Mouse (Mus musculus): ENCODE results near the gene Cpsf7. TPM values are rescaled to one million over a fixed set of nuclear protein-coding genes. Genes with fewer than 3 reads are reported as not detected.

The Cpsf7 gene
- 37.0 TPM for polyA plus RNA-seq (2014; fragmentation: Illumina TruSeq; extraction: RNeasy Lipid Tissue Mini Kit (QIAGEN cat#74804); ENCODE audit: low read depth, low replicate concordance)

DNA sequence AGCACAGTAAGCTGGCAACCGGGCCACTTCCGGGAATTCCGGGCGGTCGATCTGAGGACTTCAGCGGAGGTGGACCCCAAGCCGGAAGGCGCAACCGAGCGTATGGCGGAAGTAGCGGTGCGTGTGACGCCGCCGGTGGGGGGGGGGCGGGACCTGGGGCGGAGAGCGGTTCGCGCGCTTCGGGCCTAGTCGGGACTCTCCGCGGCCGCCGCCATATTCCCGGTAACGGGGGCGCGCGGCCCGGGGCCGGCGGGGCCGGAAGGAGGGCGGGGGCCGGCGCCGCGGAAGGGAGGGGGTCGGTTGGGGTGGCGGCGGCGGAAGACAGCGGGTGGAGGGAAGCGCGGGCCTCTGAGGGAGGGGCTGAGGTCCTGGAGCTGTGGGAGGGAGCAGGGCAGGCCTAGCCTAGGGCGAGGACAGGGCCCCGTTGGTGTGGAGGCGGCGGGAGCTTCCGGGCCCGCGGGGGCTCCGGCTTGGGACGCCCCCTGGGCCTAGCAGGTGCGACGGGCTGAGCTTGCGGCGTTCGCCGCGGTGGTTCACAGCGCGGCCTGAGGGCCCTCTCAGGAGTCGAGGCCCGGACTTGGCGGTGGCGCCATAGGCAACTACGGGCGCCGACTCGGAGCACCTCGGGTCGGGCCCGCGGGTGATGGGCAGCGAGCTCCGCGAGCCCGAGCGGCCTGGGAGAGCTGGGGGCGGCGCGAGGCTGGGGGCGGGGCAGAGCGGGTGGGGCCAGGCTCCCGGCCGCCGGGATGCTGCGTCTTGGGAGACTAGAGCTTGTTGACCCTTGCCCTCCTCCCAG is at the start of gene Cpsf7:
Gene Cpsf7 (plus strand): TSS at position 161 of the 796 bp plus-strand sequence.

DNA sequence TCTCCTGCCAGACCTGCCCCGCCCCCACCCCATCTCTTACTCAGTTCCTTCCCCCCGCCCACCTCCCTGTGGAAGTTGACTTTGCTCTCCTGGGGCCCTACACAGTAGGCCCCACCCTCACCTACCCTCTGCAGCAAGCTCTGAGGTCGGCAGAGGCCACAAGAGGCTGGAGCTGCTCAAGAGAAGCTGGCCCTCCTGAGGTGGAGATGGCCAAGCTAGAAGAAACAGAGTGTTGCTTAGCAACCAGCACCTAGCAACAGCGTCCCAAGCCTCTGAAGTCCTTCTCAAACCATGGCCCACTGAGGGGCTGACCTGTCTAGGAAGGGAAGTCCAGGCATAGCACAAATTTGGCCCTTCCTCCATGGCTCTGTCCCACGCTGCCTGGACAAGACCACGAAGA is 42.4 kb upstream of the Cpsf7 start, which contains the start of gene Ppp1r32:
Gene Ppp1r32 (minus strand): TSS at position 226 of the 400 bp plus-strand sequence.

DNA sequence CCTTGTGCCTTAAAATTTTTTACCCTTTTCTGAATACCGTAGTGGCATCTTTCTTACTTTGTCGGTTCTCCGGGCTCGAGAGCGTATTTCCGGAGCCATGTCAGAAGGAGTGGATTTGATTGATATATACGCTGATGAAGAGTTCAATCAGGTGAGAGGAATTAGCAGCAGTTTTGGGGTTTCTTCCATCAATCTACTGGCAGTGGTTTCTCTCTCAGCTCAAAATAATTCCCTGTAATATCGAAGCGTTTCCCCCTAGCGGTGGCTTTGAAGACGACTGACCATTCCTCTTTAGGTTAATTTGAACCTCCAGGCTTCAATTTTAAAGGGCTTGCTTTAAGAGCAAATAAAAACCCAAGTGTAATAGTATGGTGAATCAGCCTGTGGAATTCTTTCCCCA is 844 bp downstream of the Cpsf7 start, which contains the start of gene Sdhaf2:
Gene Sdhaf2 (minus strand): TSS at position 233 of the 400 bp plus-strand sequence.

GRCm38 (mm10) chr19:10555624-10556510 is 30.8 kb downstream of the Cpsf7 start, which contains the start of gene Tmem216:
Gene Tmem216 (minus strand): TSS chr19:10556238.

DNA sequence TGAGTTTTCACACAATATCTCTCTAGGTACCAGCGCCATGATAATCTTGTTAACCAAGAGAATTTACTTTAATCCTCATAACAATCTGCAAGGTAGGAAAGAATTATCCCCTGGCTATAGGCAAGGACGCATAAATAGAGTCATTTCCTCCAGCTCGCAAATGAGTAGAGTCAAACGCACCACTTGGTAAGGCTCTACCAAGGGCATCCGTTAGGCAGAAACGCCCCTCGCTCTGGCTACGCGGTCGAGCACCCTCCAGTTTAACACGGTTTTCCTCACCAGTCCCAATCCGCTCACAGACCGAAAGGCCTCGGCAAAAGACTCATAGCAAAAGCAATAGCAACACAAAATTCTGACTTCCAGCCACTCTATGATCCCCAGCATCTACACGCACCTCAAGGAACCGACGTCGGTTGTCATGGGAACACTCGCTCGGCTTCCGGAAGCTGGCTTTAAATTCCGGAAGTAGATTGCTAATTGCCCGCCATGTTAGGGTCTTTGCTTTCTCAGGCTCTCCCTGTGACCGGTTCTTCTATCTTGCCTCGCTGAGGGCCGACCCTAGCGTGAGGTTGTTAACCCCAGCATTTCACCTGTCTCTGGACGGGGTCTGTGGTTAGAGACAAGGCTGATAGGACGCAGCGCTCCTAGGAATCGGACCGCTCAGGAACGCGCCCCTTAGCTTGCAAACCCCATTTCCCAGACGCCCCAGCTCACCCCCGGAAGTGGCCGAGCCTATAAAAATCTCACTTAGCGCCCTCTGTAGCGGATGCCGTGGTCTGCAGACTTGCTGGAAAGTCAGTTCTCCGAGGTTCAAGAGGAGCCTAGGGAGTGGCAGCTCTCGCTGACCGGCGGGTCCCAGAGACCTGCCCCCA is 51.9 kb downstream of the Cpsf7 start, which contains the start of the genes Cyb561a3 and Tmem138:
Gene Cyb561a3 (plus strand): TSS at position 483 of the 872 bp plus-strand sequence.
Gene Tmem138 (minus strand): TSS at position 673 of the 872 bp plus-strand sequence.

Other genes starting within 250 kb of the Cpsf7 start
- 2.4 TPM for gene Dagla, start 220.4 kb upstream of the Cpsf7 start, polyA plus RNA-seq (2014; fragmentation: Illumina TruSeq; extraction: RNeasy Lipid Tissue Mini Kit (QIAGEN cat#74804); ENCODE audit: low read depth, low replicate concordance)
- gene Syt7, start 136.2 kb upstream of the Cpsf7 start, polyA plus RNA-seq (2014; fragmentation: Illumina TruSeq; extraction: RNeasy Lipid Tissue Mini Kit (QIAGEN cat#74804); ENCODE audit: low read depth, low replicate concordance) = 22.8 TPM
- gene Lrrc10b, start 67.8 kb upstream of the Cpsf7 start, polyA plus RNA-seq (2014; fragmentation: Illumina TruSeq; extraction: RNeasy Lipid Tissue Mini Kit (QIAGEN cat#74804); ENCODE audit: low read depth, low replicate concordance) = 0.34 TPM
- not detected for gene Ppp1r32, start 42.3 kb upstream of the Cpsf7 start, polyA plus RNA-seq (2014; fragmentation: Illumina TruSeq; extraction: RNeasy Lipid Tissue Mini Kit (QIAGEN cat#74804); ENCODE audit: low read depth, low replicate concordance)
- gene Sdhaf2, start 876 bp downstream of the Cpsf7 start, polyA plus RNA-seq (2014; fragmentation: Illumina TruSeq; extraction: RNeasy Lipid Tissue Mini Kit (QIAGEN cat#74804); ENCODE audit: low read depth, low replicate concordance) = 69.1 TPM
- 7.0 TPM for gene Tmem216, start 31.0 kb downstream of the Cpsf7 start, polyA plus RNA-seq (2014; fragmentation: Illumina TruSeq; extraction: RNeasy Lipid Tissue Mini Kit (QIAGEN cat#74804); ENCODE audit: low read depth, low replicate concordance)
- 14.1 TPM for gene Cyb561a3, start 51.9 kb downstream of the Cpsf7 start, polyA plus RNA-seq (2014; fragmentation: Illumina TruSeq; extraction: RNeasy Lipid Tissue Mini Kit (QIAGEN cat#74804); ENCODE audit: low read depth, low replicate concordance)
- gene Tmem138, start 52.1 kb downstream of the Cpsf7 start, polyA plus RNA-seq (2014; fragmentation: Illumina TruSeq; extraction: RNeasy Lipid Tissue Mini Kit (QIAGEN cat#74804); ENCODE audit: low read depth, low replicate concordance) = 4.0 TPM
- 142 TPM for gene Ddb1, start 80.1 kb downstream of the Cpsf7 start, polyA plus RNA-seq (2014; fragmentation: Illumina TruSeq; extraction: RNeasy Lipid Tissue Mini Kit (QIAGEN cat#74804); ENCODE audit: low read depth, low replicate concordance)
- gene Tkfc, start 80.4 kb downstream of the Cpsf7 start, polyA plus RNA-seq (2014; fragmentation: Illumina TruSeq; extraction: RNeasy Lipid Tissue Mini Kit (QIAGEN cat#74804); ENCODE audit: low read depth, low replicate concordance) = 6.9 TPM
- gene Vwce, start 108.9 kb downstream of the Cpsf7 start, polyA plus RNA-seq (2014; fragmentation: Illumina TruSeq; extraction: RNeasy Lipid Tissue Mini Kit (QIAGEN cat#74804); ENCODE audit: low read depth, low replicate concordance) = not detected
- gene Pga5, start 152.8 kb downstream of the Cpsf7 start, polyA plus RNA-seq (2014; fragmentation: Illumina TruSeq; extraction: RNeasy Lipid Tissue Mini Kit (QIAGEN cat#74804); ENCODE audit: low read depth, low replicate concordance) = not detected
- 25.9 TPM for gene Vps37c, start 163.5 kb downstream of the Cpsf7 start, polyA plus RNA-seq (2014; fragmentation: Illumina TruSeq; extraction: RNeasy Lipid Tissue Mini Kit (QIAGEN cat#74804); ENCODE audit: low read depth, low replicate concordance)
- not detected for gene Cd5, start 213.7 kb downstream of the Cpsf7 start, polyA plus RNA-seq (2014; fragmentation: Illumina TruSeq; extraction: RNeasy Lipid Tissue Mini Kit (QIAGEN cat#74804); ENCODE audit: low read depth, low replicate concordance)